Mouse (Mus musculus): ENCODE data around the gene B4galt3. TPM values are rescaled to one million over a fixed set of nuclear protein-coding genes. Genes with fewer than 3 reads are reported as not detected.

The B4galt3 gene
- total RNA-seq, 2 experiments from 2014 or later = 63.9 to 66.7 TPM

Other genes starting within 250 kb of the B4galt3 start
- gene Fcgr3, start 205.4 kb upstream of the B4galt3 start, total RNA-seq (2021) = 10 to 100 TPM; 12.1 to 14.0 TPM
- 1 to 10 TPM in 1 of 2 experiments, under 1 TPM in 1; 0.52 to 1.5 TPM for gene Cfap126, start 156.4 kb upstream of the B4galt3 start, total RNA-seq (2021)
- gene Sdhc, start 119.7 kb upstream of the B4galt3 start, total RNA-seq (2021) = 100 to 1,000 TPM; 204 to 220 TPM
- gene Mpz, start 119.6 kb upstream of the B4galt3 start, total RNA-seq (2021) = not detected
- gene Pcp4l1, start 74.1 kb upstream of the B4galt3 start, total RNA-seq (2021) = 10 to 100 TPM; 42.1 to 43.6 TPM
- under 1 TPM; 0.12 to 0.15 TPM for gene Nr1i3, start 56.4 kb upstream of the B4galt3 start, total RNA-seq (2021)
- gene Tomm40l, start 47.8 kb upstream of the B4galt3 start, total RNA-seq (2021) = 10 to 100 TPM; 81.4 to 85.9 TPM
- gene Apoa2, start 45.3 kb upstream of the B4galt3 start, total RNA-seq (2021) = 1 to 10 TPM; 1.9 to 2.3 TPM
- gene Fcer1g, start 36.0 kb upstream of the B4galt3 start, total RNA-seq (2021) = 10 to 100 TPM; 13.1 to 15.8 TPM
- gene Adamts4, start 19.9 kb upstream of the B4galt3 start, total RNA-seq (2021) = 10 to 100 TPM; 23.5 to 26.1 TPM
- gene Ndufs2, start 18.9 kb upstream of the B4galt3 start, total RNA-seq (2021) = 100 to 1,000 TPM; 280 to 296 TPM
- gene Ppox, start 10.9 kb downstream of the B4galt3 start, total RNA-seq (2021) = 10 to 100 TPM; 21.9 to 33.4 TPM
- 10 to 100 TPM; 58.1 to 64.8 TPM for gene Usp21, start 17.7 kb downstream of the B4galt3 start, total RNA-seq (2021)
- 100 to 1,000 TPM; 105 to 116 TPM for gene Ufc1, start 24.7 kb downstream of the B4galt3 start, total RNA-seq (2021)
- 10 to 100 TPM; 34.6 to 35.4 TPM for gene Dedd, start 58.8 kb downstream of the B4galt3 start, total RNA-seq (2021)
- 10 to 100 TPM; 45.7 to 47.3 TPM for gene Nit1, start 75.3 kb downstream of the B4galt3 start, total RNA-seq (2021)
- 100 to 1,000 TPM; 163 to 173 TPM for gene Pfdn2, start 75.3 kb downstream of the B4galt3 start, total RNA-seq (2021)
- gene Klhdc9, start 90.5 kb downstream of the B4galt3 start, total RNA-seq (2021) = 1 to 10 TPM; 6.4 to 9.2 TPM
- gene Nectin4, start 99.8 kb downstream of the B4galt3 start, total RNA-seq (2021) = 1 to 10 TPM; 3.6 to 3.7 TPM
- gene Arhgap30, start 118.6 kb downstream of the B4galt3 start, total RNA-seq (2021) = 1 to 10 TPM; 1.8 to 2.0 TPM
- gene Usf1, start 141.0 kb downstream of the B4galt3 start, total RNA-seq (2021) = 100 to 1,000 TPM; 113 to 139 TPM
- 1 to 10 TPM; 3.1 to 3.3 TPM for gene Tstd1, start 148.5 kb downstream of the B4galt3 start, total RNA-seq (2021)
- gene F11r, start 167.2 kb downstream of the B4galt3 start, total RNA-seq (2021) = 1 to 10 TPM; 4.7 to 5.1 TPM
- 1 to 10 TPM; 6.1 to 7.5 TPM for gene Alyref2, start 233.2 kb downstream of the B4galt3 start, total RNA-seq (2021)

Data from layer of hippocampus, postnatal 25 days (tissue).